Mouse (Mus musculus) CD4-positive, CD25-positive, alpha-beta regulatory T cell, adult 2 months (primary cell): Measurements from ENCODE around the gene Msi2.
A peak's percentile ranks its signal among the peaks of the same experiment; 100 is the strongest.

Experiments used
- DNase-seq: peaks from one replicate; pipeline ENCODE4 v3.0.0-alpha.2; 2012; ENCODE audit warnings: low read depth, low spot score

Gene Msi2

DNA sequence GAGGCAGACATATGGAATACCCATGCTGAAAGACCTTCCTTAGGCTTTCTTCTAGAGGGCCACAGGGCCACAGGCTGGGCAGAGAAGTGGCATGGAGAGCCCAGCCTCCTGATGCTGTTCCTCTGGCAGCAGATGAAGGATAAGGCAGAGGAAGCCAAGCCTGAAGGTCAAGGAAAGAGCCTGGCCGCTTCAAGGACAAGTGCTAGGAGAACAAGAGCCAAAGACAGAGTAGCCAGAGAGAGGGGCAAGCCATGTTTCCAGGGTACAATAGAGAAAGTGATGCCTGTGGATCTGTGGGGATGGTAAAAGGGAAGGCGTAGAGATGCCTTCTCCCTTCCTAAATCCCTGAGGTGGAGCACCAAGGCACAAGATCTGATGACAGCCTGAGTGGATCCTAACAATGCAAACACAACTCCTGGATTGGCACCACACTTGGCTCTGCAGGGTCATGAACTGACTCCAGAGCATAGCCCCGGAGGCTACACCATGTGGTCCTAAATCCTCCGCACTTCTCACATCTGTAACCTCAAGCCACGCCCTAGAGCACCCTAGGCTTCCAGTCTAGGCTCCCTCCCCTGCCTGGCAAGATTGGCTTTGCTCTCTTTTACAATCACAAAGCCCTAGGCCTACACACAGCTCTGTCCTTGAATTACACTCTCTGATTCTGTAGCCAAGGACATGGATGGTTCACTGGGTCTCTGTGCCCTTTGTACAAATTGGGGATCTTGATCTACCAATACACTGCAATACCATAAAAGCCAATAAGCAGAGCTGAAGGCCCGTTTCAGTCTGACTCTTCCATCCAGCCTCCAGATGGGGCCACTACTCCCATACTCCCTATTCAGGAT lies 202.4 kb downstream of the Msi2 start:
- peak; percentile 21 for DNase-seq

DNA sequence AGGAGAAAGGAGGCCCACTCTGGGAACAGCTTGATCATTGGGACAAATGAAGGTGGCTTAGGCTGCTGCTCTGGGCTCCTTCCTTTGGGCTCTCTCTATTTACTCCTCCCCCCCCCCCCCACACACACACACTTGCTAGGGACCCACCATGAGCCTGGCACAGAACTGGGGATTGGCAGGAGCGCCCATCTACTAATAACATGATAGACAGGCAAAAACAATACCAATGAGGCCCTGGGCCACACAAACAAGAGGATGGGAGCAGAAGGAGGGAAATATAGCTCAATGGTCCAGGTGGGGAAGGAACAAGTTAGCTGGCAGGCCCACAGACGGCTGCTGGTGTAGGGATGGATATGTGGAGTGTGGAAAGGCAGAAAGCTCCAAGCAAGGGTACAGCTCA lies 203.0 kb downstream of the Msi2 start:
- no peak for DNase-seq

DNA sequence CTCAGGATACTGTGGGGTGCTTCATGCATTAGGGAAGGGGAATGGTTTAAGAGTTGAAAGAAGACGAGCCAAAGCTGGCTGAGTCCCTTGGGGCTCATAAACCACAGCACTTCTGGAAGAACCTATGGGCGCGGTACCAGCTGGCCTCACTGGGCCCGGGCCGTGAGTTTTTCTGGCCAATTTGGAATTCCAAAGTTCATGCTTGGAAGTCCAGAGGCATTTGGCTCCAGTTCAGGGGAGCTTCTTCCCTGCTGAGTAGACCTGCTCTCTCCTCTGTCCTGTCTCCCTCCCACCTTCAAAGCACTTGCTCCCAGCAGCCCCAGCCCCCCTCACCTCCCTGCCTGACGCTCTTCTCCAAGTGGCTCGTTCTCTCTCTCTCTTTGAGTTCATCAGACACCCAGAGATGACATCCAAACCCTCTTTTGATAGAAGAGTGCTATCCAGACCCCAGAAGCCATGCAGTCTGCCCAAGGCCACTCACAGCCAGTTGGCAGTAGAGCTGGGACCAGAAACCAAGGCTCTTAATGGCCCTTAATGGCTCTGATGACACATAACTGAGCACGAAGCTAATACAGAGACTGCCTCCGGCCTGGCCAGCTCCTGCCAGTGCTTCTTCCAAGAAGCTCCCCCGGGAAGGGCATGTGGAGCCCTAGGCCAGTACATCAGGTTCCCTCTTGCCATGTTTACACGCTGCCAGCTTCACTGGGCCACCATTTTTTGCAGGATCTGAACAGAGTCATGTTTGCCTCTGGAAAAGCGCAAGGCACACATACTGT lies 204.0 kb downstream of the Msi2 start:
- DNase-seq = no peak

DNA sequence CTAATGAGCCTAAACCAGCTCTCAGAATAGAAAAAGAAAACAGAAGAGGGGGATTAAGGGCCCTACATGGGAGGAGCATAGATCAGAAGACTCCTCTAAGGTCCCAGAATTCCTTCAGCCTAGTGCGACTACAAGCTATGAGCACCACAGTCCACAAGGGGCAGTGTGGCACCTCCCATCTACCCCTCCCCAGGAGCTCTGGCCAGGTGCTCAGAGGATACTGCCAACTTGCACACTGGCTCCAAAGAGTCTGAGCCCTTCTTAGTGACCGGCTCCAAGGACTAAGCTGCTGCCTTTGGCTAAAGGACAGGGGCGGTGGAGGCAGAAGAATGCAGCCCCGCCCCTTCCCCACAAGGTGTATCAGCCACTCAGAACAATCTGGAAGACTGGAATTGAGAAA lies 205.7 kb downstream of the Msi2 start:
- peak; percentile 76 for DNase-seq

DNA sequence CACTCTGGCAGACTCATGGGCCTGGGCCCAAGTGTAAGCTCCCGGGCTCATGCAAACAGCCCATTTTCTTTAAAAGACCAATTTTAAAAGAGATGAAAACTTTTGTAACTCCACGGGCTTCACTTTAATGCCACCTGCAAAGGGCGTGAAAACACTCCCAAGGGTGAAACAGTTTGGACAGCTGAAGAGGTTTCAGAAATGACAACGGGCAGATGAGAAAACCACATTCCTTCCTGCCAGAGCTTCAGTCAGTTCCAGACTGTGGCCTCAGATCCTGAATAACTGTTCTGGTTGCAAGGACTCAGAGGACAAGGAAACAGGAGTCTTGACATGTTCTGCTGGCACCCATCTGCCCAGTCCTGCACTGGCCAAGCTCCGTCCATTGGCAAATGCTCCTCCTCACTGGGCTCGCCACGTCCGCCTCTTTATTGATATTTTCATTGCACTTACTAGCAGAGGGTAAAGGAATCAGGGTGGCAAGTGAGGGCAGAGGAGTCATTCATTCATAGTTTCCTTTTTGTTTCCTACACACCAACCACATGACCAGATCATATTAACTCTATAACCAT lies 207.9 kb downstream of the Msi2 start:
- no peak for DNase-seq

DNA sequence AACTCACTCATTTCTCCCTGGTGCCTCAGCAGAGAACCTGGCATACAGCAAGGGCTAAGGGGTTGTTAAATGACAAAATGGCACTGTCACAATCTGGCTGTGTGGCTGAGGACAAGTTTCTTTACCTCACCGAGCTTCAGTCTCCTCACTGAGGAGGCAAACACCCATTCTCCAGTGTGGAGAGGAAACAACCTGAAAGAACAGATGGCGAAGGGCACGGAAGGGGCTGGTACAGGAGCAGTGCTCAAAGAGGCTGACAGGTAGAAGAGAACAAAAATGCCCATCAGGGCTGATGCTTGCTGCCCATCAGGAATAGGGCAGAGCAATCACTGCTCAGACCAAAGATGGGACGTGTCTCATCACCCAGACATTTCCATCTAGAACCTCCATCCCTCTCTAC lies 208.8 kb downstream of the Msi2 start:
- DNase-seq = no peak

DNA sequence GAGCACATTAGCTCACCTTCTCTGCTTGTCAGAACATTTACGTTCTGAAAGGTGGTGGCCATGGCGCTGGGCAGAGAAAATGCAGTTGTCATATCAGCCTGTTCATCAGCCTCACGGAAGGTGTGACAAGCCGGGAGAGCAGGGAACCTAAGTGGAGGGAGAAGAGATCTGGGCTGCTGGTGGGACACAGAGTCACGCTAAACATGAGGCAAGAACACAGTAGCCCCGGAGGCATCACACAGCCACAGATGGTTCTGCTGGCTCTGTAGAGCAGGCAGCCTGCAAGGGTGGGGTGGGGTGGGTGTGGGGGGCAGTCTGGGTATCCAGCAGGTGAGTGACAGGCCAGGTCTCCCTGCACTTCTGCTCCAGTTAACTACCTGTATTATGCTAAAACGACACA lies 210.2 kb downstream of the Msi2 start:
- no peak for DNase-seq

DNA sequence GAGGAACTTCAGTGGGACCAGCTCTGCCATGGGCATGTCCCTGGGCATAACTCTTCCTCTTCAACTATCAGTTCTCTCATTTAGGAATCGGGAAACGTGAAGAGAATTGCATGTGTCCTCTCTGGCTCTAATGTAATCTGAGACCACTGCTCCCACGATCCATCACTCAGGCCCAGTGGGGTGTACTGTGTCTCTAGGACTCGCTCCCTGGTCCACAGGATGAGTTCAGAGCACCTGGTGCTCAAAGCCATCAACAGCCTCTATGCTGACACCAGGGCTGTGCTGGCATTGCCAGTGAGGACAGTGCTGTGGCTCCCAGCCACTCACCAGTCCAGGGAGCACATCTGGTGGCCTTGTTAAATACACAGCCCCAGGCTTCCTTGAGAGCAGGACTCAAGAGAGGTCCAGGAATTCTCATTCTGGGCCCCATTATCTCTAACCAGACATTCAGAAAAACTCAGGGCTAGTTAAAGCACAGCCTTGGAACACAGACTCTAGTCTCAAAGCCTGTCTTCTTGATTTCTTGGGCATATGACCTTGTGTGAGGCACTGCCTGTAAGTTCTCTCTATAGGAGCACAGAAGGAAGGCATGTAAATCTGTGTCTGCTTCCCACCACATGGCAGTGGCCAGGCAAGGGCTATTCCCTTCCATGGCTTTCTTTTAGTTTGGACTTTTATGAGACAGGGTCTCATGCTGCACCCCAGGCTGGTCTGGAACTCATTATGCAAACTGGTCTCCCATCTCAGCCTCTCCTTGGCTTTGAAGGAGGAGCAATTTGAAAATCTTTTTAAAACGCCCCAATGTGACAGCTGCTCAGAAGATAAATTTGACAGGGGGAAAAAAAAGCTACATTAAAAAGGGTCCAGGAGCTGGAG lies 211.5 kb downstream of the Msi2 start:
- DNase-seq = no peak

DNA sequence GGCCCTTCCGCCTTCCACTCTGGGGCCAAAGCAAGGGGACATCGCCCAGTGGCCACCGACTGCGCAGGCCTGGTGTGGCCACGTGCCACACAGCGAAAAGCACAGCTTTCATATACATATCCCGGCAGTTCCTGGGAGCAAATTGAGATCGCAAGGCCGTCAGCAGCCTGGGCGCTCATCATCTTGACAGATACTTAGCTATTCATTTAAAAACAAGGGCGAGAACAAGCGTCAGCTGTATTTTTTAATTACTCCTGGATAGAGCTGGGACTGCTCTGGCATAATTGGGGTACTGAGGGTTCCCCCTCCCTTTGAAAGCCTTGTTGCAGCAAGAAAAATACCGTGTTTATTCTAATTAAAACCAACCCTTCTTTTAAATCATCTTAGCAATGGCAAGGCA lies 212.2 kb downstream of the Msi2 start:
- DNase-seq = no peak

DNA sequence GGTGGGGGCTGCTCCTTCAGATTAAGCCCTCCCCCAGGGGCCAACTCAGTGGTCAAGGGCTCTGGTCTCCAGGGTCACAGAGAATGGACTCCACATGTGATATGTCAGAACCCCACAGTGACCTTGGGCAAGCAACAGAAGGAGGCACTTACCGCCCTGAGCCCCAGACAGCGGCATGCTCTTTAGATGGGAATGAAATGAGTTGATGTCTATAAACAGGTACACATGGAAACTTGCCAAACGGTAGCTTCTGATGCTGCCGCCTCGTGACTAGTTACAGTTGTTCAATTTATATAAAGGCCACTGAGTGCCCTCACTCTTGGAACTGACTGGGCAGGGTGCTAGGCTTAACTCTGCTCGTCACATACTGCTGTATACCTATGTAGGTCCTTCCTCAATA lies 215.7 kb downstream of the Msi2 start:
- DNase-seq = no peak

DNA sequence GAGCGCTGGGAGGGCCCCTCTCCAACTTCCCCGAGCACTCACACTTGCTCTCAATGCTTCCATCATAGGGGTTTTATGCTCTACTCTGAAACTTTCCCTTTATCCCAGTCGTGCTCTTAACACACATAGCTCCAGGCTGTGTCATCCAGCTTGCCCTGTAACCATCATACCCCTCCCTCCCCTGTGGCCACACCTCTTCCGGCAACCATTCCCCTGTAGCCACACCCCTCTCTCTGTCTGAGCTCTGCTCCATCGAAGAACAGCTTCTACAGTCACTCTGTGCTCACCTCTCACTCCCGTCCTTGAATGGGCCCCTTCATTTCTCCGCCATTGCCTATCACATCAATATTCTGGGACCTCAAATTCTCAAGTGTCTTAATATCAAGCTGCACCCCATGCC lies 219.8 kb downstream of the Msi2 start:
- DNase-seq = peak; percentile 49

DNA sequence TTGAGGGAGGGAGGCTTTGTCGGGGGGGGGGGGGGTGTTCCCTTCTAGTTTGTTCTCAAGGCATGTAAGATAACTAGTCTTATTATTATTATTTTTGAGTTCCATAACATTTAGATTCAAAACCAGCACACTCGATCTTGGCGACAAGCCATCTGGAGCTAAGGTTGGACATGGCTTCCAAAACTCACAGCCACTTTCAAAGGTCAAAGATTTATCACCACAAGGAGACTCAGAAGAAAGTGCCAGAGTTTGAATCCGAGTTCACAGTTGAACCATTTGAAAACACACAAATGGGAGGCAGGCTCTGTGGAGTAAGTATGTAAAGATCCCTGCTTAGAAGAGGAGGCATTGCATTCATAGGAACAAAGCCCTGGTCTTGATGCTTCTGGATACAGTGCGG lies 221.9 kb downstream of the Msi2 start:
- DNase-seq = no peak

DNA sequence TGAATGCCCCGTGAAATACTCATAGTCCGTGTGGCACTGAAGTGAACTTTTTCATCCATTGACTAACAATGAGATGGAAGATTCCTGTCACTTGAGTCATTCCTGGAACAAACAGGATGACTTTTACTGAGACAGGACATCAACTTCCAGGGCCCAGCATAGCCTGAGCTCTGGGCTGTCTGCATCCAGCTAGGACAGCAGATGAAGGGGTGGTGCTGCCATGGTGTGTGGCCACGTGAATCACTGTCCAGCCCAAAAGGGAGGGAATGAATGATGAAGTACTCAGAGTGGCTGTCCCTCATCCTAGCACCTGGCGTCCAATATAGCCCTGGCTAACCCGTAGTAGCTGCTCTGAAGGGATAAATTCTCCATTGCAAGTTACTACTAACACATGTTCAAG lies 222.6 kb downstream of the Msi2 start:
- no peak for DNase-seq

DNA sequence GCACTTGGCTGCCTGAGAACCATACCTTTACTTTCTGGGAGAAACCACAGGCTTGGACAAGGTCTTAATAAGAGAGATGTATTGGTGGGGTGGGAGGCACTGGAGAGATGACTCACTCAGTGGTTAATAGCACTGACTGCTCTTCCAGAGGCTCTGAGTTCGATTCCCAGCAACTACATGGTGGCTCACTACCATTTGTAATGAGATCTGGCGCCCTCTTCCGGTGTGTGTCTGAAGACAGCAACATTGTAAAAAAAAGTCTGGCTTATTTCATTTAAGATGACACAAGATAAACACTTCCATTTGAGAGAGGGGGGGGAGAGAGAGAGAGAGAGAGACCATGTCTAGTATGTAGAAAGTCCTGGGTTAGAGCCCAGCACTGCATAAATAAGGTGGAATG lies 223.3 kb downstream of the Msi2 start:
- DNase-seq = no peak

DNA sequence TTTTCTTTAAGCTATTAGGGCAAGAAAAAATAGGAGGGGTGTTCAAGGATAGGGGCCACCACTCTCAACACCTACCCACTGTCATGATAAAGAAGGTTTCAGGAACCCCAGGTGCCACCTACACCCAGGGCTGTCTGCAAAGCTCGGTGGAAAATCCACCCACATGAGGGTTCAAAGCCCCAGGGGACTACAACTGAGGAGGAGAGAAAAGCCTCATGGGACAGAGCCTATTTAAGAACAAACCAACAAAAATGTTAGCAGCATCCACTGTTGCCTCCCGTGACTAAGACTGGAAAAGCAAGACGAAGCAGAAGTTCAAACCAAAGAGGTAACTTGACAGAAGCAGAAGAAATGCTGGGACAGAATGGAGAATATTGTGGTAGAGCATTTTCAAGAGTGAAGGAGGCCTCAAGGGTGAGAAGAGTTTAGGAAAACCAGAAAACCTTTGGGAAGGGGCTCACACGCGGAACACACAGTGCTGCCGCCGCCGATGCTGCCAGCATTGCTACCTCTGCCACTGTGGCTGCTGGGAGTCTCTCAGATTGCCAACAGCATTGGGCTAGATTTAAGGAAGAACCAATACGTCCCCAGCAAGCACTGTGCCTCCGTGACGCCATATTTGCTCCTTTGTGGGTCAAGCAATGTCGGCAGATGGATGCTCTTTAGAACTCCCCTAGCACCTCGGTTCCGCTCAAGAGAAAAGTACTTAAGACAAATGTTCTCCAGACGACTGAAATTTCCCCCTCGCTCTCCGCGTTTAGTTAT lies 224.3 kb downstream of the Msi2 start:
- peak; percentile 37 for DNase-seq

DNA sequence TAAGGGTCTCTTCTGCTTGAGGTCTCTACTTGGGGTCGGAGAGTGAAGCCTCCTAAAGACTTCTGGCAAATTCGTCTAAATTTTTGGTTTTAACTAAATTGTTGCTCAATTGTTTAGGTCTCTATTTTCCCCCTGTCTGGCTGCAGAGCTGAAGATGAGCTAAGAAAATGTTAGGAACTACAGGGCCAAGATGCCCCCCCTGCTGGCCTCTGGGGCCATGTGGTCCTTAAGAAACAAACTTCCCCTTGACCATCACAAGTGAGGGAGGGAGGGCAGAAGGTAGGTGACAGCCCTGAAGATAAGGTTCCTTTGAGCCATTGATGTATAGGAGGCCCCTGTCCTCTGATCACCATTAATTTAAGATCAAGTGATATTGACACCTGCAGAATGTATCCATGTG lies 225.7 kb downstream of the Msi2 start:
- DNase-seq = no peak

DNA sequence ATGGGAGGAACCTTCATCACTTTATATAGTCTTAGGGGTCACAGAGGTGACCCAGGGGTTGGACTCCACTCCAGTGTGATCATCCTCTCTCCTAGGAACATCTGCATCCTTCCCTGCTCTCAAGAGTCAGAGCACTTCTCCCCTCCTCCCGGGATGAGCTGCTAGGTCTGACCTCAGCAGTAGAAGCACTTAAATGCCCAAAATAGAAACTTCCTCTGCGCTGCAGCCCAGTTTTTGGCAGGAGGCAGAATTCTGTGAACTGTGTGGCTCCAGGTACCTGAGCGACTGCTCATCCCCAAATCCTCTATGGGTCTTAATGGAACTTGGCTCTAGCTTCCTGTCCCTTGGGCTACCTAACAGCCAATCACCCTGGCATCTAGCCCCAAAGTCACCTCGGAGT lies 228.3 kb downstream of the Msi2 start:
- no peak for DNase-seq

DNA sequence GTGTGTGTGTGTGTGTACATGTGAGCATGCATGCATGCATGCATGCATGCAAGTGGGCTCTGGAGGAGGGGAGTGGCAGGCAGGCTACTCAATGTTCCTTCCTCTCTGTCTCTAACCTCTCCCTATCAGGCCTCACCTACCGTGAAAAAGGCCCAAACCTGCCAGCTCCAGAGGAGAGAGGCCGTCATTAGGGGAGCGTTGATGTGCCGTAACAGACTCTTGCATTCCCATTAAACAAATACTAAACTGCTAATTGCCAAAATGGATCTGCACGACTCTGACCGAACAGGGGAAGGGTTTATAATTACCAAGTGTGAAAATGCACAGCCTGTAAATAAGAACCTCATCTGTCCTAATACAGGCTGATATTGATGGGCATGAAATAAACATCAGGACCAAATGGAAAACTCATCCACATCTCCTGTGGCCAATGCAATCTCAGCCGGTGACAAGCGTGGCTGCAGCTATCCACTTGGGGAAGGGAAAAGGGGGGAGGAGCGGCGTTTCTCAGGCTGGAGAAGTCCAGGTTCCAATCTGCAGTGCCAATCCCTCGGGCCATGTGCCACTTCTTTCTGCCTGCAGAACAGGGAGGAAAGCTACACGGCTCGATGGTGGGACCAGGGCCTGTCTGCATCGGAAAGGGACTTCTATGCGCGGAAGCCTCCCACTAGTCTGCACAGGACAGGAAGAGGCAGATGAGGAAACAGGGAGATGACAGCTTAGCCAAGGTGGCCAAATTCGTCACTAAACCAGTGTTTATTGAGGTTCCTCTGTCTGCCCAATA lies 229.2 kb downstream of the Msi2 start:
- DNase-seq = no peak

DNA sequence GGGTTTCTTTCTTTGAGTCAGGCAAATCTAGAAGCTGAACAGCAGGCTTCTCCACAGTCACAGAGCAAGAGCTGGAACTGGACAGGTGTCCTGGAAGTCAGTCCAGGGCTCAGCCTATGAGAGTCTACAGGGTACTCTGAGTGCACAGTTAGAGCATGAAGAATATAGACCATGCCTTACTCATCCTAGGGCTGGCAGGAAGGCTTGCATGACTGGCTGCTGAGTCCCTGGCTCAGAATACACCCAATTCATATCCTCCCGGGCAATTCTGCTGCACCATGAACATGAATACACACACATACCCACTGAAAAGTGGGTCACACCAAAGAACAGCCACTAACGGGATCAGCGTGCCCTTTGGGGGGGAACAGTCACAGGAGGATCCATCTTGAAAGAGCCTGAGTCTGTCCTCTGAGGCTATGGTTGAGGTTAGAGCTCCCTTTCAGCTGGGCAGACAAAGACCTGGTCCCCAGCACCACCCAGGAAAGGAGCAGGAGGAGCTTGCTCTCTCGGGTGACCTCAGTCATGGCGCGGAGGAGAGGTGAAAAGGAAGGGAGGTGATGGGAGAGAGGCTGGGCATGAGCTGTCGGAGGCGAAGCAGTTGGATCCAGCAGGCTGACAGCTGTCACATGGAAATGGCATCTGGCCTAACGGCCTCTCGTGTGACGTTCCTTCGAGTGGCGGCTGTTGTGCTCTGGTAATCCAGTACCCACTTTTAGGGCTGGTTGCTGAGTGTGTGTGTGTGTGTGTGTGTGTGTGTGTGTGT lies 230.0 kb downstream of the Msi2 start:
- no peak for DNase-seq
